1 mouse cellular context compared by ENCODE assay signal in genomic region chr8:72572507-72572906, GRCm38 (mm10).
TF ChIP-seq lines count a peak whose summit lies in the region.

No protein-coding gene starts in this region.

TF ChIP-seq in CH12.LX, 34 proteins besides CTCF, POLR2A, EP300 and RAD21 (continued from another document):
- TF ChIP-seq NRF1 (IDR thresholded peaks at IDR 0.05; ENCODE audit: low read depth, low read length) (no peak), MAFK (IDR thresholded peaks at IDR 0.05; ENCODE audit: insufficient replicate concordance, low read length) (no peak), GABPA (IDR thresholded peaks at IDR 0.05; ENCODE audit: insufficient replicate concordance, low read depth, low read length) (no peak)
